Mouse (Mus musculus) heart, postnatal 0 days (tissue): ENCODE data around the gene Fads2. TPM values are rescaled to one million over a fixed set of nuclear protein-coding genes. Genes with fewer than 3 reads are reported as not detected.
"Not testable (repeated sequence)": the region's sequence is repeated elsewhere in the genome, so short reads cannot be mapped to it uniquely, and the experiment has no call there.

ENCODE experiments used
- ATAC-seq: fragments of 200-750 bp; cut with Nextera tagmentation; 2 replicates; pipeline ENCODE4 v1.8.0; 2017; ENCODE audit warnings: low read depth, moderate number of reproducible peaks, moderate library complexity; ENCODE audit not compliant: insufficient read depth
- DNase-seq: peaks from one replicate; pipeline ENCODE4 v3.0.0-alpha.2; 2016; ENCODE audit warnings: low spot score
- H3K27ac ChIP-seq: fragments of 300-500 bp; sonication (generic); 2 replicates; pipeline ENCODE4 v1.5.1; 2014; ENCODE audit warnings: low read depth, mild to moderate bottlenecking
- H3K27me3 ChIP-seq: fragments of 300-500 bp; sonication (generic); 2 replicates; pipeline ENCODE4 v1.6.1; 2014; ENCODE audit warnings: low read length, mixed read lengths; ENCODE audit not compliant: control insufficient read depth, insufficient read depth
- H3K36me3 ChIP-seq: fragments of 300-500 bp; sonication (generic); replicated peaks from 2 replicates; pipeline ENCODE4 v1.6.1; 2014; ENCODE audit warnings: low read length, mixed read lengths; ENCODE audit not compliant: control insufficient read depth, insufficient read depth
- H3K4me1 ChIP-seq: fragments of 300-500 bp; sonication (generic); 2 replicates; pipeline ENCODE4 v1.6.1; 2014; ENCODE audit warnings: antibody characterized with exemption; ENCODE audit not compliant: control insufficient read depth, insufficient read depth
- H3K4me2 ChIP-seq: fragments of 300-500 bp; sonication (generic); 2 replicates; pipeline ENCODE4 v1.6.1; 2014; ENCODE audit warnings: low read depth, mild to moderate bottlenecking, low read length, moderate library complexity
- H3K4me3 ChIP-seq: fragments of 300-500 bp; sonication (generic); 2 replicates; pipeline ENCODE4 v1.5.1; 2014; ENCODE audit warnings: low read depth, low read length
- H3K9ac ChIP-seq: fragments of 300-500 bp; sonication (generic); replicated peaks from 2 replicates; pipeline ENCODE4 v1.6.1; 2014; ENCODE audit warnings: low read depth, low read length, mixed read lengths
- H3K9me3 ChIP-seq: fragments of 300-500 bp; sonication (generic); replicated peaks from 2 replicates; pipeline ENCODE4 v1.6.1; 2016; ENCODE audit warnings: low read length; ENCODE audit not compliant: control insufficient read depth
- CTCF ChIP-seq: IDR thresholded peaks from 2 replicates; pipeline ENCODE4 v1.5.1; 2016; ENCODE audit warnings: antibody characterized with exemption, control low read depth, low read depth
- EP300 ChIP-seq: IDR thresholded peaks from 2 replicates; pipeline ENCODE4 v1.6.1; 2016; ENCODE audit warnings: antibody characterized with exemption, low read depth
- WGBS: fragments of 180-500 bp; shearing (Covaris S2); extraction: QIAGEN DNeasy Blood & Tissue Kit; methylation state at CpG from one replicate; pipeline ENCODE4 v1.1.7; 2014; 5-methylcytosine and 5-hydroxymethylcytosine counted together
- polyA plus RNA-seq: library from polyadenylated mRNA; unstranded; fragments of >200 nt; fragmentation: Nextera tagmentation; extraction: Ambion mirVana; gene quantifications from 2 replicates; pipeline ENCODE4 v1.2.1, GENCODE M21; 2015
- total RNA-seq: library from RNA; depleted of rRNA; stranded (reverse); fragments of >200 nt; gene quantifications from 2 replicates; pipeline ENCODE4 v1.2.3, GENCODE M21; 2014; ENCODE audit warnings: low replicate concordance

Fads2 gene
- total and polyA plus RNA-seq, 2 experiments from 2014 or later, result 11.4 to 15.9 TPM

DNA sequence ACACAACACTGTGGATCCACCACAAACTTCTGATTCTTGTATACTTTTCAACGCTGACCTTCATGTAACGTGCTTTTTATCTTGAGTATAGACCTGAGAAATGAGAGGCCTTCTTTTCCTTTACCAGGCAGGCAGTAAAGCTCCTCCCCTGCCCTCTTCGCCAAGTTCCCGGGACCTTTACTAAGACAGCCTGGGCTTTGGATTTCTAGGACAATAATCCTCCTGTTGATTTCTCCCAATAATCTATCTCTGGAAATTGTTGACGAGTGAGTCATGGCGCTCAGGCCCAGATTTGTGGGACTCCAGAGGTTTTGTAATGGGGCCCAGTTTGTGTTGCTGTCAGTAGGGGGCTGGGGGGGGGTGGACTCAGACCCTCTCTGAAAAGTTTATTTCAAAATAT is 38.2 kb upstream of the Fads2 start:
- Histone ChIP-seq H3K4me3 (no peak overlapping the region), H3K4me1 (no peaks in the 10 kb centered on the region), H3K9me3 (no peaks in the 10 kb centered on the region), H3K27ac (no peak overlapping the region), H3K36me3 (no peaks in the 10 kb centered on the region), H3K27me3 (no peaks in the 10 kb centered on the region), H3K9ac (no peak overlapping the region), H3K4me2 (no peak overlapping the region)
- no peak for ATAC-seq
- TF ChIP-seq CTCF (no peak), EP300 (no peak)
- DNase-seq, result no peak
- 68% methylated on average over 6 of the region's 6 CpGs for WGBS

DNA sequence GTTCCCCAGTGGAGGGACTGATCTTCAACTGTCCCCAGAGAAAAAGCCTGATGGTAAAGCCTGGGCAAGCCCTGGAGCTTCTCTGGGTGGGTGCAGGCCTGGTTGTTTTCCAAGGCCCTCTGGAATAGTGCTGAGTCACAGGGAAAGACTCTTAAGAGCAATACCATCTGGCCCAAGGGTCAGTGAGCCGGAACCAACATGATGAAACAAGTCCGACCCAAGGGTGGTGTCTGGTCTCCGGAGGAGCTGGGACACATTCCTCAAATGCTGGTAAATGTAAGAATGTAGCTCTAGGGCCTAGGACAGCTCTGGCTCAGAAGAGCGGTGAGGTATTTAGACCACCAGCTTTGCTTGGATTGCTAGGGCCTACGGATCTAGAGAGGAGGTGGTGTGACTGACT is 35.9 kb upstream of the Fads2 start:
- DNase-seq, result no peak
- no peak for ATAC-seq
- Histone ChIP-seq H3K9me3 (no peaks in the 10 kb centered on the region), H3K27me3 (no peaks in the 10 kb centered on the region), H3K4me1 (no peaks in the 10 kb centered on the region), H3K4me3 (no peak overlapping the region), H3K4me2 (no peak overlapping the region), H3K27ac (no peak overlapping the region), H3K9ac (no peak overlapping the region), H3K36me3 (no peaks in the 10 kb centered on the region)
- TF ChIP-seq CTCF, result no peak
- no peak for TF ChIP-seq EP300
- 73% methylated on average over 5 of the region's 5 CpGs for WGBS

DNA sequence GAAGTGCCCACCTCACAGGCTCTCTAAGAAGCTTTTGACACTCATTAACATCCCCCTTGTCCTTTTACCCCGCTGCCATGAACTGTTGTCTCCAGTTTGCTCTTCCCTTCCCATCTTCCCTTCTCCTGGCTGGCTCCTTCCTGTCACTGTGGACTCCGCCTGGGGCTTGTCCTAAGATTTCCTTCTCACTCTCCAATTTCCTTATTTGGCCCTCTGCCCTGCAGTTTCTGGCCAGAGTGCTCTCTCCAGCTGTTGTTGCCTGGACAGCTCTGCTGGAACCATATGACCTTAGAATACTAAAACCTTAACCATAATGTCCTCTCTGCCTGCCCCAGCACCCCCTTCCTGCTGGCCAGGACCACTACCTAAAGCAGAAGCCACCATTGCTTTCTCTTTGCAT is 33.1 kb upstream of the Fads2 start:
- Histone ChIP-seq H3K4me3 (no peak overlapping the region), H3K4me1 (no peaks in the 10 kb centered on the region), H3K9me3 (no peaks in the 10 kb centered on the region), H3K36me3 (no peaks in the 10 kb centered on the region), H3K27me3 (no peaks in the 10 kb centered on the region), H3K4me2 (no peak overlapping the region), H3K9ac (no peak overlapping the region), H3K27ac (no peak overlapping the region)
- 17% methylated on average over 2 of the region's 2 CpGs for WGBS
- no peak for TF ChIP-seq CTCF
- no peak for TF ChIP-seq EP300
- DNase-seq (peak; percentile 51), ATAC-seq (peak; percentile 55; the same call in 1 of the 2 replicates)

DNA sequence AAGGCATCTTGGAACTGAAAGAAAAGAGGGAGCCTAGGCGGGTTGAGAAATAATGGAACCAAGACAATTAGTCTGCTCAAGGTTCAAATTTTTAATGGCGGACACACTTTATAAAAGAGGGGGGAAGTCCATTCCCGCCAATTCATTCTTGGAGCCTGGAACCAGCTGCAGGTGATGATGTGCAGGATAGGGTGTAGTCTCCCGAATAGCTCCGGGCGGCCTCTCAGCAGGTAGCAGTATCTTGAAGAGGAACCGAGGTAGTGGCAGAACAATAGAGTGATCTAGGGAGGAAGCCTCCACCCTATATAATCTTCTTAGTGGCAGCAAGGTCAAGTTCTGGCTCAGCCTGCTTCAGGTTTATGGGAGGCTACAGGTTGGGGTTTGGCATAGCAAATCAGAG is 28.0 kb upstream of the Fads2 start:
- not testable (repeated sequence) for DNase-seq, H3K4me1 ChIP-seq, H3K9me3 ChIP-seq, H3K36me3 ChIP-seq, H3K27me3 ChIP-seq, H3K4me3 ChIP-seq, H3K9ac ChIP-seq, H3K27ac ChIP-seq, ATAC-seq, H3K4me2 ChIP-seq
- 70% methylated on average over 7 of the region's 7 CpGs for WGBS

DNA sequence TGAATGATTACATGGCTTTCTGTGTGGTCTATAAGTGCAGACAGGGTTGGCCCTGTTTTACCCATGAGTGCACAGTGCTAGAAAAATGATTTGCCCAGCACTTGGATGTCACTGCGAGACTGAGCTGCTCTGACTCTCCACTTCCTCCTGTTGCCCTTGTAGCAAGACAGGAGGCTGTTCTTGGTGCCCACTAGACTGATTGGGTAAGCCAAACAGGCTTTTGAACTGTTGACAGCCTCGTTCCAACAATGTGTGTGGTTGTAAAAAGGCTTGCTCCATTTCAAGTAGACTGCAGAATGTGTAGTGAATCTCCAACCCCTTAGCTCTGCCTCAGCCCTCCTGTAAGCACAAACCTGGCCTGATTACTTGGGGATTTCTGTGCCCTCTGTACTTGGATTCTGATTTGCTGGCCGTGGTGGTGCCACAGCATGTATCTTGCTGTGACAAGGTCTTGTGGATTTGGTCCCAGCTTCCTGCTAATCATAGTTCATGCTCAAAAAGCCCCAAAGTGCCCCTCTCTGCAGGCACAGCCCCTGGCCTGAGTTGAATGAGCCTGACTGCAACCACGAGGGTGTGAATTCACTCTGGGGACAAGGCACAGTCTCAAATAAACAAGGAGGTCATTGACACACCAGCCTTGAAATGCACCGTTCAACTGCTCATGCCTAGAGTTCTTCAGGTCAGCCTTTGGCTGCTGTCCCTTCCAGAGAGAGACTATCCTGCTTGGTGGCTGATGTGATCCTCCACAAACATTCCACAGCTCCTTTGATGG is 25.1 kb upstream of the Fads2 start:
- Histone ChIP-seq H3K27ac (no peak overlapping the region), H3K9me3 (no peaks in the 10 kb centered on the region), H3K4me3 (no peak overlapping the region), H3K4me1 (no peaks in the 10 kb centered on the region), H3K9ac (no peak overlapping the region), H3K4me2 (no peak overlapping the region), H3K27me3 (no peaks in the 10 kb centered on the region), H3K36me3 (no peaks in the 10 kb centered on the region)
- no peak for ATAC-seq
- no peak for DNase-seq
- 45% methylated on average over 5 of the region's 5 CpGs for WGBS
- no peak for TF ChIP-seq CTCF
- no peak for TF ChIP-seq EP300
